Mouse (Mus musculus): Measurements from ENCODE around the gene Pphln1.

Gene Pphln1

GRCm38 (mm10) chr15:93438663-93439062, 40.5 kb downstream of the Pphln1 start:
- DNase-seq = peak; percentile 60

DNA sequence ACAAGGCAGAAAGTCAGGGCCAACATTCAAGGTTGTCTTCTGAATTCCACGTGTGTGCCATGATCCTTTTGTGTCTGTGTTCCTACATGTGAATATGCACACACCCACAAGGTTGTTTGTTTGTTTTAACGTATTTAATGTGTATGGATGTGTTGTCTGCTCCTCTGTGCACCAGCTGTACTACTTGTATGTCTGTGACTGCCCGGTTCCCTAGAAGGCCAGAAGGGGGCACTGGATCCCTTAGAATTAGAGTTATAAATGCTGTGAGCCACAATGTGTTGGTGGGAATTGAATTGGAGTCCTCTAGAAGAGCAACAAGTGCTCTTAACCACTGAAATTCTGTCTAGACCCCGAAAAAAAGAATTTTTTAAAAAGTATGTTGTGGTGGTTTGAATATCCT, 44.1 kb downstream of the Pphln1 start:
- DNase-seq = no peak

GRCm38 (mm10) chr15:93443676-93444075, 45.5 kb downstream of the Pphln1 start:
- DNase-seq = no peak

- DNase-seq = no peak
Observed at GRCm38 (mm10) chr15:93448862-93449261, 50.7 kb downstream of the Pphln1 start.

GRCm38 (mm10) chr15:93453296-93453695, 55.1 kb downstream of the Pphln1 start:
- DNase-seq = no peak

DNA sequence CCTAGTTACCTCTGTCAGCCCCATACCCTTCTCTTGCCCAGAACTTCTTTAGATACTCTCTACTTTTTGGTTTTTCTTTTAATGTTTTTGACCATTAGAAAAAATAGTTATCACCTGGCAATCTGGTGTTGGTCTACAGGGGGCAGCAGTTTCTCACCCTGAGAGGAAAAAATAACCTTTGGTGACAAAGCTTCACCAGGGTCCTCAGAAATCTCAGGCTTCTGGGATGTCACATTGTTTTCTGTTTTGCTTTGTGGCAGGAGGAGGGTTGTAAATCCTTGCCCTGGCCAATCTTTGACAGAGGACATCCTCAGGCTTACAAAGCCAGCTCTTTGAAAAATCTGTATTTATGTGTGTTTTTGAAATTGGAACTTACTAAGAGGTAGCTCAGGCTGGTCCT, 57.9 kb downstream of the Pphln1 start:
- peak; percentile 17 for DNase-seq

DNA sequence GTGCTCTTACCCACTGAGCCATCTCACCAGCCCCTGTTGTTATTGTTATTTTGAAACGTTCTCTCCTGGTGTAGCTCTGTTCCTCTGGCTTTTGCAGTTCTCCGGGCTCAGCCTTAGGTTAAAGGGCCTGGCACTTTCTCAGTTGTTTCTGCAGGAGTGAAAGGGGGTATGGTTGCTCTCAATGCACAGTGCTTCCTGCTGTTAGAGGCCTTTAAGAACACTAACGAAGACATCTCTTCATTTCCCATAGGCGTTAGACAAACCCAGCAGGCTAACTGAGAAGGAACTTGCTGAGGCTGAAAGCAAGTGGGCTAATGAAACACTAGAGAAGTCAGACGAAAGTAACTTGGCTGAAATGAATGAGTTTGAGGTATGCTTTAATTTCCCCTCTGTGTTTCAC, 61.3 kb downstream of the Pphln1 start:
- DNase-seq = no peak

GRCm38 (mm10) chr15:93461066-93461465, 62.9 kb downstream of the Pphln1 start:
- DNase-seq = no peak

DNA sequence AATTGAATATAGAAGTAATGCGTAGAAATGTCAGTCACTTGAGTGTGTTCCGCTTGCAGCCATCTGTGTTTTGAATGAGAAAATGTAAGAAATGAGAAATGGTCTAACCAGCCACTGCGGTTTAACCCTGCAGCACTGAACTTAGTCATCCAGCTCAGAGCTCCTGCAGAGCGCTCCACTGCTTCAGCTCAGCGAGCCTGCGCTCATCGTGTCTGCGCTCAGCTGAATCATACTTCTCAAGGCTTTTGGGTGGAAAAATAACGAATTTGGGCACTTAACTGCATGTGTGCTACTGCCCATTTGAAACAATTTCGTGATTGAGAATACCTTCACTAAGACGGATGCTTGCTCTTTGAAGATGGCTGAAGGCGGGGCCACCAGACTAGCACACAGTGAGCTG, 73.5 kb downstream of the Pphln1 start:
- no peak for DNase-seq

DNA sequence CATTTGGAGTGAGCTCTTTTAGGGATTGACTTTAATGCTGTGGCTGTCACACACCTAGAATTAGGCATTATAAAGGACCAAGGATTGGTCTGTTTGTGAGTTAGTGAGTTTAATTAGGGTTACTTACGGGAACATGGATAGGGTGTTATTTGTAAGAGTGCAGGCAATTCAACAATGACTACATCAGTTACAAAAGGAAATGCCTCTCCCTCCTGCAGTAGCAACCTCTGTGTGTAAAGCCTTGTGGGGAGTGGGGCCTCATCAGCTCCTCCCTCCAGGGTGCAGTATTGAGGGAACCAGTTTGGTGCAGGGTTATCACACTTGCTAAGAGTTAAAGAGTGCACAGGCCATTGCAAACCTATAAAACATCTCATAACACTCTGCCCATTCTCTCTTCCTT, 73.9 kb downstream of the Pphln1 start:
- no peak for DNase-seq

GRCm38 (mm10) chr15:93474277-93474676, 76.1 kb downstream of the Pphln1 start:
- DNase-seq = no peak

- DNase-seq = no peak
Observed at GRCm38 (mm10) chr15:93475688-93476087, 77.5 kb downstream of the Pphln1 start.

DNA sequence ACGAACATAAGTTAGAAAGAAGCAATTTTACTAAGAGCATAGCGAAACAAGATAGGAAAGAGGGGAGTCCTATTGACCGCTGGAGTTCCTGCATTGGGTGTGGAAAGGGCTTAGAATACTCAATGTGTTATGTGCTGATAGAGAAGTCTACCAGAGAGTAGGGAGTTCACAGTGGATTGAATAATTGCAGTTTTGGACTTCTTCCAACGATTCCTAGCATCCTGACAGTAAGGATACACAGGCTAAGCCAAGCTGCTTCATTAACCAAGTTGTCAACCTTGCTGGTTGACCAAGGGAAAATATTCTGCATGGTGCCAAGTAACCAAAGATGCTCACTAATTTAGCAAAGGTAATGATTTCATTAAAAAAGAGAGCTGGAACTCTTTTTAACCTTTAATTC, 79.6 kb downstream of the Pphln1 start:
- DNase-seq = no peak

DNA sequence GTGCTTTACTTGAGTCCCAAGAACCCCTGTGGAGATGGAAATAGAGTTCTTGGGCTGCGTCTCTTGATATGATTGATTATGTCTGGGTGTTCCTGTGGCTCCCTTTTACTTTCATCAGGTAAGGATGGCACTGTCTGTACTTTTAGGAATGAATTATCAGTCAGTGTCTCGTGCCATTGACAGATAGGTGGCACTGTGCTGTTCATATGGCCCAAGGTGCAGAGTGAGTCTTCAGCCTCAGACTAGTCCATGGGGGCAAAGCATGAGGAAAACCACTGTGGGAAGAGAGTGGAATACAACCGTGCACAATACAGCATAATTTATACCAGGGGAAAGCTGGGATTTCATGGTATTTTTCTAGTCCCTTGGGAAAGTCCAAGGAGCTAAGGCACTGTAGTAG, 80.5 kb downstream of the Pphln1 start:
- no peak for DNase-seq

DNA sequence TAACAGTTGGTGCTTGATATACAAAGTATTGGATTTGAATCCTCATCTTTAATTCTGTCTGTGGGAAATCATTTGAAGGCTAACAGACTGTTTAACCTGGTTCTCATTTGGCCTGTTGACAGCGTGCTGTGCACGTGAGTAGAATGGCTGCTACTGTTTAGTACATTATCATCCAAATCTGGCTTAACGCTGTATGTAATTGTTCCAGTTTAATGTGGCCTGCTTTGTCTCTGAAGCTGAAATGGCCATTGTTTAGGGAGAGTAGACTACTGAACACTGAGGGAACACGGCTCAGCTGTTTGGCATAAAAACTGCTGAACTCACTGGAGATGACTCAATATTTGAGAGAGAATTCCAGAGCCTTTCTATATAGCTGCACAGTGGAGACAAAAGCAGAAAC, 81.3 kb downstream of the Pphln1 start:
- DNase-seq = no peak

GRCm38 (mm10) chr15:93481112-93481511, 83.0 kb downstream of the Pphln1 start:
- DNase-seq = no peak

DNA sequence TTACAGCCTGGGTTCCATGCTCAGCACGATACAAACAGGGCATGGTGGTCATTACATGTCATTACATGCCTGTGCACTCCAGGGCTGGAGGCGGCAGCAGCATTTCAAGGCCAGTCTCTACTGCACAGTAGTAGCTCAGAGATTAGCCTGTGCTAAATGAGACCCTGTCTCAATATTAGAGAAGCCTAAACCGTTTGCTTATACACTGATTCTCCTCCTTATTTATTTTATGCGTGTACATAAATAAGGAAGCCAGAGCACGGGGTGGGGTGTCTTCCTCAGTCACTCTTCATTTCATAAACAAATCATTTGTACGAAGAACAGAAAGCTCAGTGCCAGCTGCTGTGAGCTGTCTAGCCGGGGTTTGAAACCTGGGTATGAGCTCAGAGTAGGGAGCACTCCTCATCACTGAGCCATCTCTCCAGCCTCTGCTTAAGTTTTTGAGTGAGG, 86.1 kb downstream of the Pphln1 start:
- no peak for DNase-seq

- no peak for DNase-seq
Observed at GRCm38 (mm10) chr15:93485252-93485651, 87.1 kb downstream of the Pphln1 start.

GRCm38 (mm10) chr15:93486066-93486465, 87.9 kb downstream of the Pphln1 start:
- peak; percentile 66 for DNase-seq

DNA sequence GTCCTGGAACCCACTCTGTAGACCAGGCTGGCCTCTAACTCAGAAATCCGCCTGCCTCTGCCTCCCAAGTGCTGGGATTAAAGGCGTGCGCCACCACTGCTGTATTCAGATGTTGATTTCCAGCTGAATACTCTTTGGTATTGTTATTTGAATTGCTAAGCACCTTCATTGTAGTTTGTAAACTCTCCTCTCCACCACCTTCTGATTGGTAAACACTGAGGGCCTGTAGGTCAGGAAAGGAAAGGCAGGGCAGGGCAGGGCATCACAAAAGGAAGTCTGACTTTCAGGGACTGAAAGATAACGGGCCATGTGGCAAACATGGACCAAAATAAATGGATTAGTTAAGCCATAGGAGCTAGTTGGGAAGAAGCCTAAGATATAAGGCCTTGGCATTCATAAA, 91.4 kb downstream of the Pphln1 start:
- no peak for DNase-seq

DNA sequence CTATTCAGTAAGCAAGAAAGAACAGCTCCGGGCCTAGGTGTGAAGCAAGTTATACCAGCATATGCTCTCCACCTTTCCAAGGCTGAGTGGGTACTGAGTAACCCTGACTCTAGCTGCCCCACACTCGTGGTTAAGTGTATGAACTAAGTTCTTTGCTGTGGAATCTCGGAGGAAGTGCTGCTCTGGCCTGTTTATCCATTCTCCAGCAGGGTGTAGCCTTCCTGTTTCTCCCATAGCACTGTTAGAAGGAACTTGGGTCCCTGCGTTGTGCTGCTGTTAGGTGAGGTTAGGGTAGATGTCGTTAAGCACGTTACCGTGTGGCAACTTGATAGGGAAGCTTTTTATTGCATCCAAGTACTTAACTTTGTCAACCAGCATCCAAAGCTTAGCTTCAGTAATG, 96.5 kb downstream of the Pphln1 start:
- no peak for DNase-seq

DNA sequence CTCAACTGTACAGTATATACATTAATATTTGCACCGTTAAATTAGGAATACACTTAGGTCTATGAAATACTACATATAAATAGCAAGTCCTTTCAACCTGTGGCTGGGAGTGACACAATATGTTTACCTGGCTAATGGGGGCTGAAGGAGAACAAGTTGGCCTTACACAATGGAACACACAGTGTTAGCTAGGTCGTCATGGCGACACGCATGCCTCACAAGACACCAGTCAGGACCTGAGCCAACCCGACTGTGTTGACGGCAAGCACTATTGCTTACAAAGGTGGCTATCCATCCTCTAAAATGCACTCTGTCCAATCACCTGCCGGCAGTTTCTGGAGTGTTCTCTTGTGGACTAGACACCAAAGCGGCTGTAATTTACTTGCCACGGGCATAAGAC, 101.7 kb downstream of the Pphln1 start:
- DNase-seq = no peak

GRCm38 (mm10) chr15:93502703-93503102, 104.6 kb downstream of the Pphln1 start:
- DNase-seq = no peak

- no peak for DNase-seq
Observed at GRCm38 (mm10) chr15:93503201-93503745, 105.1 kb downstream of the Pphln1 start.

GRCm38 (mm10) chr15:93504808-93505207, 106.7 kb downstream of the Pphln1 start:
- DNase-seq = no peak
